Mouse (Mus musculus) heart, embryonic 16.5 days (tissue): ENCODE measurements around the gene Zdbf2. TPM values are rescaled to one million over a fixed set of nuclear protein-coding genes. Genes with fewer than 3 reads are reported as not detected.

Experiments
- ATAC-seq: fragments of 200-750 bp; cut with Nextera tagmentation; replicated peaks from 2 replicates; pipeline ENCODE4 v1.8.0; 2017; ENCODE audit warnings: moderate number of reproducible peaks; ENCODE audit not compliant: insufficient read depth, low FRiP score; ENCODE audit errors: extremely low read depth
- H3K27ac ChIP-seq: fragments of 300-500 bp; sonication (generic); 2 replicates; pipeline ENCODE4 v1.5.1; 2014; ENCODE audit warnings: mild to moderate bottlenecking, low read length, control low read depth, moderate library complexity
- H3K27me3 ChIP-seq: fragments of 300-500 bp; sonication (generic); 2 replicates; pipeline ENCODE4 v1.6.1; 2014; ENCODE audit warnings: low read length, mixed read lengths; ENCODE audit not compliant: control insufficient read depth, insufficient read depth
- H3K36me3 ChIP-seq: fragments of 300-500 bp; sonication (generic); 2 replicates; pipeline ENCODE4 v1.6.1; 2014; ENCODE audit not compliant: control insufficient read depth, insufficient read depth
- H3K4me1 ChIP-seq: fragments of 300-500 bp; sonication (generic); 2 replicates; pipeline ENCODE4 v1.6.1; 2014; ENCODE audit warnings: low read length, mixed read lengths; ENCODE audit not compliant: control insufficient read depth, insufficient read depth
- H3K4me2 ChIP-seq: fragments of 300-500 bp; sonication (generic); 2 replicates; pipeline ENCODE4 v1.6.1; 2014; ENCODE audit warnings: low read depth, mild to moderate bottlenecking, control low read depth, low read length
- H3K4me3 ChIP-seq: fragments of 300-500 bp; sonication (generic); 2 replicates; pipeline ENCODE4 v1.5.1; 2014; ENCODE audit warnings: mild to moderate bottlenecking, control low read depth, low read length
- H3K9ac ChIP-seq: fragments of 300-500 bp; sonication (generic); 2 replicates; pipeline ENCODE4 v1.6.1; 2014; ENCODE audit warnings: low read length, control low read depth
- H3K9me3 ChIP-seq: fragments of 300-500 bp; sonication (generic); replicated peaks from 2 replicates; pipeline ENCODE4 v1.6.1; 2016; ENCODE audit warnings: low read length; ENCODE audit not compliant: control insufficient read depth
- WGBS: fragments of 180-500 bp; shearing (Covaris S2); extraction: QIAGEN DNeasy Blood & Tissue Kit; methylation state at CpG from one replicate; pipeline ENCODE4 v1.1.7; 2014; 5-methylcytosine and 5-hydroxymethylcytosine counted together
- polyA plus RNA-seq: library from polyadenylated mRNA; unstranded; fragments of >200 nt; fragmentation: Nextera tagmentation; extraction: Ambion mirVana; gene quantifications from 2 replicates; pipeline ENCODE4 v1.2.1, GENCODE M21; 2015

The Zdbf2 gene
- 3.2 and 5.0 TPM in 2 replicates for polyA plus RNA-seq

GRCm38 (mm10) chr1:63272741-63273338, at the start of gene Zdbf2:
TSS of gene Zdbf2 (plus strand) at chr1:63273265.
- Histone ChIP-seq H3K9ac (peak within 1 kb of the TSS; percentile 75), H3K36me3 (no peaks in the 10 kb centered on the region), H3K4me2 (peak within 1 kb of the TSS; percentile 62), H3K27ac (peak within 1 kb of the TSS; percentile 64; the same call in 1 of the 2 replicates), H3K27me3 (peaks cover 56% of the 10 kb centered on the region), H3K9me3 (no peaks in the 10 kb centered on the region), H3K4me3 (peak within 1 kb of the TSS; percentile 64), H3K4me1 (peaks cover 5% of the 10 kb centered on the region)
- 1% methylated on average over 36 of the region's 49 CpGs for WGBS
- ATAC-seq = peak; percentile 87

GRCm38 (mm10) chr1:63225009-63225408, 48.1 kb upstream of the Zdbf2 start:
- Histone ChIP-seq H3K9me3 (no peaks in the 10 kb centered on the region), H3K27me3 (no peaks in the 10 kb centered on the region), H3K9ac (no peak overlapping the region), H3K4me1 (0 out of 2 replicates have a peak, but pooled peaks cover 3% of the 10 kb centered on the region), H3K4me2 (no peak overlapping the region), H3K36me3 (no peaks in the 10 kb centered on the region), H3K27ac (no peak overlapping the region), H3K4me3 (no peak overlapping the region)
- WGBS = 45% methylated on average over 4 of the region's 4 CpGs
- ATAC-seq = no peak

DNA sequence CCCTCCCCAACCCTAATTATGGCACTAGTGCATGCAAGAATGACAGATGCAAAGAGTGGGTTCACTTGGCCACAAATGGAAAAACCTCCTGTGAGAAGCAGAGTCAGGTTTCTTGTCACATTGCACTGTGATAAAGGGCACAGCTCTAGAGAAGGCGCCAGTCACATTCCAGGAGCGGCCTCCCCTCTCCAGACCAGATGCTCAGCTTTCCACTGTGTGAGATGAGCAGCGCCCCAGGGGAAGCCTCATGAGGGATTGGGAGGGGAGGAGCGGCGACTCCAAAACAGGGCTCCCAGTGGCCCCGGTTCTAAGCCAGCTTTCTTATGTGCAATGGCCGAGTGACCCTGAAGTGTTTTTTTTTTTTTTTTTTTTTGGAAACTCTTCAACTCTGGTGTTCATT, 47.2 kb upstream of the Zdbf2 start:
- H3K27ac ChIP-seq = no peak overlapping the region
- H3K27me3 ChIP-seq = no peaks in the 10 kb centered on the region
- no peak overlapping the region for H3K9ac ChIP-seq
- 6% methylated on average over 7 of the region's 7 CpGs for WGBS
- H3K36me3 ChIP-seq = no peaks in the 10 kb centered on the region
- 0 out of 2 replicates have a peak overlapping the region, but pooled peaks have one; percentile 9 for H3K4me2 ChIP-seq
- 0 out of 2 replicates have a peak, but pooled peaks cover 3% of the 10 kb centered on the region for H3K4me1 ChIP-seq
- ATAC-seq = peak; percentile 80
- H3K9me3 ChIP-seq = no peaks in the 10 kb centered on the region
- no peak overlapping the region for H3K4me3 ChIP-seq

DNA sequence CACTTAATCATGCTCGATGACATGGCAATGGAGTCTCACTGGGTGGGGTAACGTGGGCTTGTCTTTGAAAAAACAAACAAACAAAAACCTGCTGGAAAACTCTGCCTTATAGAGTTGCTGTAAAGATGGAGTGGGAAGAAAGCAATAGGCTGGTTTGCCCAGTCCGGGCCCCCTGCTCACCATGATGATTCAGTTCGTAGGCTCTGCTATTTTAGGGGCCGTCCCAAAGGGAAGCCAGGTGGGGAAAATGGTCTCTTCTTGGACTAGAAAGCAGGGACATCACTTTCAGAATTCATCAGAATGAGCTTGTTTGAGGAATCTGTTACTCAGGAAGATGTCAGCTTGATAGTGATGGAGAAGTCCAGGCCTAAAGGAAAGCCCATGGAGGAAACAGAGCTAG, 45.8 kb upstream of the Zdbf2 start:
- ATAC-seq = no peak
- Histone ChIP-seq H3K4me2 (no peak overlapping the region), H3K9ac (no peak overlapping the region), H3K36me3 (no peaks in the 10 kb centered on the region), H3K27ac (no peak overlapping the region), H3K9me3 (no peaks in the 10 kb centered on the region), H3K4me1 (0 out of 2 replicates have a peak, but pooled peaks cover 3% of the 10 kb centered on the region), H3K27me3 (no peaks in the 10 kb centered on the region), H3K4me3 (no peak overlapping the region)
- 79% methylated on average over 5 of the region's 5 CpGs for WGBS

DNA sequence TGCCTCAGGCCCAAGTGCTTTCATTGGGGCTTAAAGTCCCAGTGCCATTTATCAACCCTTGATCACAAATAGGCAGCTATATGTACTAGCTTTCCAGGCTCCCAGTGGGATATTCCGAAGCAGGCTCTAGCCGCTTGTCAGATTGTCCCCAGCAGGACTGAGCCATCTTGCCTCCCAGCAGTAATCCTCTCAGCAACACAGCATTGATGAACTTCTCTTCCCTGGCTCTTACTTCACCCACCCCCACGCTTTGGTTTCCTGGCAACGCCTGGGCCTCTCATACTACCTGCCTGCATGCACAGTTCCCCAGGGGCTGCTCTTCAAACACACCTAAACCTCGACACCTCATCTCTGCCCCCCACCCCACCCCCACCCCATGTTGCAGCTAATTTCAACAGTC, 35.7 kb upstream of the Zdbf2 start:
- Histone ChIP-seq H3K4me1 (no peaks in the 10 kb centered on the region), H3K27ac (no peak overlapping the region), H3K9me3 (no peaks in the 10 kb centered on the region), H3K9ac (no peak overlapping the region), H3K27me3 (no peaks in the 10 kb centered on the region), H3K36me3 (no peaks in the 10 kb centered on the region), H3K4me2 (no peak overlapping the region), H3K4me3 (no peak overlapping the region)
- no peak for ATAC-seq
- WGBS = 25% methylated on average over 5 of the region's 5 CpGs

DNA sequence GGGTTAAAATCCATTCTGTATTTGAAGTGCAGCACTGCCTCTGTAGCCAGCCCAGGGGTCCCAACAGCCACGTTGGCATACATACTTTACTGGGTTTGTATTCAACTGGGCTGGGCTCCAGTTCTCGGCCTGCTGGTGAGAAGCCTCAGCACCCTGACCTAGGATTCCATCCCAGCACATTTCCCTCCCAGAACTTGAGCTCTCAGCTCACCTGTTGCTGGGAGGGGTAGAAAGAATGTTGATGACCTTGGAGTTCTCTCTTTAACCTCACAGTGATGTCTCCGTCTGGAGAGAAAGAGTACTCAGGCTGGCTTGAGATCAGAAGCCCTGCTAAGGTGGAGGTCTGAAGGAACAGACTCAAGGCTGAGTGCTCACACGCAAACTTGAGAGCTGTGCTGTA, 33.8 kb upstream of the Zdbf2 start:
- H3K9me3 ChIP-seq = no peaks in the 10 kb centered on the region
- H3K36me3 ChIP-seq = no peaks in the 10 kb centered on the region
- H3K27me3 ChIP-seq = peaks cover 4% of the 10 kb centered on the region
- H3K4me2 ChIP-seq = no peak overlapping the region
- H3K27ac ChIP-seq = no peak overlapping the region
- H3K4me3 ChIP-seq = no peak overlapping the region
- no peaks in the 10 kb centered on the region for H3K4me1 ChIP-seq
- no peak overlapping the region for H3K9ac ChIP-seq
- no peak for ATAC-seq
- 57% methylated on average over 4 of the region's 4 CpGs for WGBS

DNA sequence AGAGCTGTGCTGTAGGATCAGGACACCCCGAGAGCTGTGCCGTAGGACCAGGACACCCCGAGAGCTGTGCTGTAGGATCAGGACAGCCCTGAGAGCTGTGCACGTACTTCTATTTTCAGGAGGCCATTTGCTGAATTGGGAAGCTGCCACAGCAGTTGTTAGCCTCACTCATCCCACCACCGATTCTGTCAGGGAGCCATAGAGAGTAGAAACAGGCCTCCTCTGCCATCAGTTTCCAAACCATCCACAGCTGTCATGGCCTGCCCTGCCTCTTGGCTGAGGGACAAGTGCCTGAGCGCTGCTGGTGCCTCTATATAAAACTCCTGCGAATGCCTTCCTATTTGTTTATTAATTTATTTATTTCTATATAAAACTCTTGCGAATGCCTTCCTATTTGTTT, 33.3 kb upstream of the Zdbf2 start:
- peak; percentile 67 for ATAC-seq
- Histone ChIP-seq H3K4me2 (no peak overlapping the region), H3K27me3 (peaks cover 6% of the 10 kb centered on the region), H3K36me3 (no peaks in the 10 kb centered on the region), H3K4me3 (no peak overlapping the region), H3K4me1 (no peaks in the 10 kb centered on the region), H3K27ac (no peak overlapping the region), H3K9ac (no peak overlapping the region), H3K9me3 (no peaks in the 10 kb centered on the region)
- 63% methylated on average over 8 of the region's 8 CpGs for WGBS

DNA sequence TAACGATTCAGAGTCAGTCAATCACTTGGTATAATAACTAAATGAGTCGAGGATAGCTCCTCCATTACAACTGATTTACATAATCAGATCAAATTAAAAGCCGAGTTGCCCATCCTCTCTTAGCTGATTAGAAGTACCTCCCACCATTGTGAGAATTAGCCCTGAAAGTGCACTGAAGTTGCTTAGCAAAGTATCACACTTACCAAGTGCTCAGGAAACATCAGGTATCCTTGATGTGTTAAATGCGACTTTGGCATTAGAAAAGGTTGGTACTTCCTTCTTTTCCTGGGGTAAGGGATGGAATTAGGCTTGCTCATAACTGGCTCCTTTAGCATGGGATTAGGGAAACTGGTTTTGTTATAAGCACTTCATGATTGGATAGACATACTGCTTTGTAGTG, 29.2 kb upstream of the Zdbf2 start:
- WGBS = 42% methylated on average over 4 of the region's 4 CpGs

GRCm38 (mm10) chr1:63246862-63247521, 26.1 kb upstream of the Zdbf2 start:
- Histone ChIP-seq H3K9me3 (no peaks in the 10 kb centered on the region; the same call in 1 of the 2 replicates), H3K4me3 (0 out of 2 replicates have a peak overlapping the region, but pooled peaks have one; percentile 14), H3K27ac (no peak overlapping the region), H3K9ac (no peak overlapping the region), H3K4me2 (peak overlapping the region; percentile 23; the same call in 1 of the 2 replicates), H3K27me3 (peaks cover 66% of the 10 kb centered on the region), H3K36me3 (no peaks in the 10 kb centered on the region), H3K4me1 (peaks cover 5% of the 10 kb centered on the region)
- WGBS = 5% methylated on average over 16 of the region's 16 CpGs
- no peak for ATAC-seq

More for the DNA sequence above, 29.2 kb upstream of the Zdbf2 start:
- no peak for ATAC-seq
- Histone ChIP-seq H3K4me3 (no peak overlapping the region), H3K4me2 (no peak overlapping the region), H3K27ac (no peak overlapping the region), H3K9me3 (no peaks in the 10 kb centered on the region; the same call in 1 of the 2 replicates), H3K36me3 (no peaks in the 10 kb centered on the region), H3K27me3 (peaks cover 36% of the 10 kb centered on the region), H3K9ac (no peak overlapping the region), H3K4me1 (peaks cover 5% of the 10 kb centered on the region)
